Mouse (Mus musculus): ENCODE measurements around the gene A830005F24Rik. TPM values are rescaled to one million over a fixed set of nuclear protein-coding genes. Genes with fewer than 3 reads are reported as not detected.

The A830005F24Rik gene
- polyA plus RNA-seq (2012; rRNA removed): 1.4 TPM in 2 replicates

GRCm38 (mm10) chr13:48513003-48513929 lies at the start of gene A830005F24Rik, which contains the start of gene Zfp169:
A830005F24Rik (plus strand) TSS chr13:48513570.
Zfp169 (minus strand) TSS chr13:48513451.

Other genes starting within 250 kb of the A830005F24Rik start
- 9.9 and 10.8 TPM in 2 replicates for gene Zfp169, start 119 bp upstream of the A830005F24Rik start, polyA plus RNA-seq (2012; rRNA removed)
- 14.2 and 16.6 TPM in 2 replicates for gene Ptpdc1, start 112.1 kb downstream of the A830005F24Rik start, polyA plus RNA-seq (2012; rRNA removed)
- gene Barx1, start 149.4 kb downstream of the A830005F24Rik start, polyA plus RNA-seq (2012; rRNA removed): 0.16 and 16.6 TPM in 2 replicates

Measured in central nervous system, embryonic 14 days (tissue).